Mouse (Mus musculus): ENCODE data around the gene Pbx1.

Pbx1 gene

DNA sequence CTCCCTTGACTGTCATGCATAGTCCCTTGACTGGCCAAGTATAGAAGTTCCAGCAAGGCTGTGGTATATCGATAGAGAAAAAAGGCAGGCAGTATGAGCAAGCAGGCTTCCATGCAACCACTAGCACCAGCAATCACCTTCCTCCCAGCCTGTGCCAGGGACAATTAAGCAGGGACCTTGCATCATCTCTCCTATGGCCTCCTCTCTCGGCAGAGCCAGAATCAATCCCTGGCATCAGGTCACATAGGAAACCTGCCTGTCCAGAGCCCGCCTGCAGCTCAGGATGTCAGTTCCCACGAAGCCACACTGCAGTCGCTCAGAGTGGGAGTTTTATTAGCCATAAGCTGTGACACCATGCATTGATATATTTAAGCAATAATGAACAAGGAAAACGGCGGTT is 189.0 kb downstream of the Pbx1 start:
- H3K4me1 ChIP-seq (replicated peaks; ENCODE audit: low read depth, low read length), result no peaks in the 10 kb centered on the region
- H3K36me3 ChIP-seq (ENCODE audit: insufficient read depth, low read length), result no peaks in the 10 kb centered on the region
- H3K9me3 ChIP-seq (ENCODE audit: low read length), result no peaks in the 10 kb centered on the region
- H3K27me3 ChIP-seq (ENCODE audit: insufficient read depth, low read length), result no peaks in the 10 kb centered on the region
- H3K4me3 ChIP-seq (replicated peaks; ENCODE audit: low read length), result no peak overlapping the region
- no peak for TF ChIP-seq CTCF (conservative IDR thresholded peaks at IDR 0.05; ENCODE audit: low read length)
- no peak for TF ChIP-seq NANOG (IDR thresholded peaks at IDR 0.05; ENCODE audit: borderline replicate concordance, low read length)
- no peak for TF ChIP-seq POU5F1 (IDR thresholded peaks at IDR 0.05; ENCODE audit: borderline replicate concordance, low read length)

DNA sequence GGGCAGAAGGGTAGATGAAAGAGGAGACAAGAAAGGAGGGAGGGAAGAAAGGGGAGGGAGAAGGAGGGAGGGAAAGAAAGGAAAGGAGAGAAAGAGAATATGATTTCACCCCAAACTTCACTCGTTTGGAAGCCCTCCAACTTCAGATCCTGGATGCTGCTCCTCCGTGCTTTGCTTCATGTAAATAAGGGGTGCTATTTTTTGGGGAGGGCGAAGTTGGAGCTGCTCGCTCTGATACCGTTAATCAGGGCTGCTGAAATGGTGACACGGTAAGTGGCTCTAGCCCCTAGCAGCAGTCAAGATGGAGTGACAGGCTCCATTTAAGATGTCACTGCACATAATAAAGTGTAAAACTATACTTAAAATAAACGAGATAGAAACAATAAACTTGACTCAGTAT is 190.8 kb downstream of the Pbx1 start:
- no peaks in the 10 kb centered on the region for H3K9me3 ChIP-seq (ENCODE audit: low read length)

DNA sequence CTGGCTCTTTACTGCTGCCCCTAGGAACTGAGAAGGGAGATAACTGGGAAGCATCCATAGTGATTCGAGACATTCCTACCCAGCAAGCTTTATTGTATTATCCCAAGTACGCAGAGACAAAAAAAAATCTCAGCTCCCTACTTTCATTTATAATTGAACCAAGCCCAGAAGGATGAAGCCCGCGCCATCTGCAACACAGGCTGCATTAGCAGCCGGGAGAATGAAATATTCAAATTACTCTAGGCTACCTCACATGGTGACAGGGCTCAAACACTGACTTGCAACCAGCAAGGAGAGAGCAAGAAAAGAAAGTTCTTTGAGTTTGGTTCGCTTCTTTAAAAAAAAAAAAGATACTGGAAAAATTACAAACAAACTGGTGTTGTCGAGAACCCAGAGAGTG is 191.2 kb downstream of the Pbx1 start:
- H3K27me3 ChIP-seq (ENCODE audit: insufficient read depth, low read length), result no peaks in the 10 kb centered on the region
- TF ChIP-seq CTCF (conservative IDR thresholded peaks at IDR 0.05; ENCODE audit: low read length), result no peak
- TF ChIP-seq POU5F1 (IDR thresholded peaks at IDR 0.05; ENCODE audit: borderline replicate concordance, low read length), result no peak
- TF ChIP-seq NANOG (IDR thresholded peaks at IDR 0.05; ENCODE audit: borderline replicate concordance, low read length), result no peak
- no peaks in the 10 kb centered on the region for H3K9me3 ChIP-seq (ENCODE audit: low read length)
- no peak overlapping the region for H3K4me3 ChIP-seq (replicated peaks; ENCODE audit: low read length)
- no peaks in the 10 kb centered on the region for H3K4me1 ChIP-seq (replicated peaks; ENCODE audit: low read depth, low read length)
- no peaks in the 10 kb centered on the region for H3K36me3 ChIP-seq (ENCODE audit: insufficient read depth, low read length)

More for the DNA sequence above, 190.8 kb downstream of the Pbx1 start:
- no peaks in the 10 kb centered on the region for H3K27me3 ChIP-seq (ENCODE audit: insufficient read depth, low read length)
- no peaks in the 10 kb centered on the region for H3K36me3 ChIP-seq (ENCODE audit: insufficient read depth, low read length)
- H3K4me3 ChIP-seq (replicated peaks; ENCODE audit: low read length), result no peak overlapping the region
- TF ChIP-seq NANOG (IDR thresholded peaks at IDR 0.05; ENCODE audit: borderline replicate concordance, low read length) (no peak), POU5F1 (IDR thresholded peaks at IDR 0.05; ENCODE audit: borderline replicate concordance, low read length) (no peak), CTCF (conservative IDR thresholded peaks at IDR 0.05; ENCODE audit: low read length) (no peak)
- no peaks in the 10 kb centered on the region for H3K4me1 ChIP-seq (replicated peaks; ENCODE audit: low read depth, low read length)

DNA sequence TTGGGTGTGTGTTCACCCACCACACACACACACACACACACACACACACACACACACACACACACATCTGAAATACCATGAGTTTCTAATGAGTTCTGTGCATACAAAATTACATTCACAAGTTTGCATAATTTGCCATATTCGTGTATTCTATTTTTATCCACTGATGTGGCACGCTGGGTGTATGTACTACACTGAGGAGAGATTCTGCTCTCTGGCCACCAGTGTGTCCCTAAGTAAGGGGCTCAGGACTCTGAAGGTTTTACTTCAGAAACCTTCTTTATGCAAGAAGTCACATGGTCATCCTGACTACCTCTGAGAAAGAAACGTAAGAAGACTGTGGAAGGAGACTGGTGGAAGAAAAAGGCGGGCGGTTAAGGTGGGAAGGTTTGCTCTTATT is 191.7 kb downstream of the Pbx1 start:
- TF ChIP-seq POU5F1 (IDR thresholded peaks at IDR 0.05; ENCODE audit: borderline replicate concordance, low read length), result no peak
- TF ChIP-seq CTCF (conservative IDR thresholded peaks at IDR 0.05; ENCODE audit: low read length), result no peak
- TF ChIP-seq NANOG (IDR thresholded peaks at IDR 0.05; ENCODE audit: borderline replicate concordance, low read length), result no peak
- no peaks in the 10 kb centered on the region for H3K36me3 ChIP-seq (ENCODE audit: insufficient read depth, low read length)
- no peak overlapping the region for H3K4me3 ChIP-seq (replicated peaks; ENCODE audit: low read length)
- H3K4me1 ChIP-seq (replicated peaks; ENCODE audit: low read depth, low read length), result no peaks in the 10 kb centered on the region
- H3K9me3 ChIP-seq (ENCODE audit: low read length), result no peaks in the 10 kb centered on the region
- no peaks in the 10 kb centered on the region for H3K27me3 ChIP-seq (ENCODE audit: insufficient read depth, low read length)

DNA sequence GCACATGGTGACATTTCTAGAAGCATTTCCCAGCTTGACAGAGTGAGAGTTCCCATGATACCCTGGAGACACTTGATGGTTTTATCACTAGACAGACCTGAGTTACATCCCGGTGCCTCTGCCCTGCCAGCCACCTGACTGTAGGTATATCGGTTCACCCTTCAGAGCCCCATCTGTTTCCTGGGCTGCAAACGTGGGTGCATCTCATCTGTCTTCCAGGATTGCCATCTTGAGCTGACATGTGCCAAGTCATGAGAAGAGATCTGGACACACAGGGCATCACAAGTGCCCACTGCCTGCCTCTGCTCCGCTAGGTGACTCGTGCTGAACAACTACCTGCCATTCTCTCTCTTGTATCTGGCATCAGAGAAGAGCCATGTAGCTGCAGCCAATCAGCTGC is 196.0 kb downstream of the Pbx1 start:
- Histone ChIP-seq H3K9me3 (ENCODE audit: low read length) (peaks cover 21% of the 10 kb centered on the region), H3K4me1 (replicated peaks; ENCODE audit: low read depth, low read length) (no peaks in the 10 kb centered on the region), H3K4me3 (replicated peaks; ENCODE audit: low read length) (no peak overlapping the region), H3K36me3 (ENCODE audit: insufficient read depth, low read length) (no peaks in the 10 kb centered on the region), H3K27me3 (ENCODE audit: insufficient read depth, low read length) (no peaks in the 10 kb centered on the region)
- TF ChIP-seq NANOG (IDR thresholded peaks at IDR 0.05; ENCODE audit: borderline replicate concordance, low read length) (no peak), CTCF (conservative IDR thresholded peaks at IDR 0.05; ENCODE audit: low read length) (no peak), POU5F1 (IDR thresholded peaks at IDR 0.05; ENCODE audit: borderline replicate concordance, low read length) (no peak)

DNA sequence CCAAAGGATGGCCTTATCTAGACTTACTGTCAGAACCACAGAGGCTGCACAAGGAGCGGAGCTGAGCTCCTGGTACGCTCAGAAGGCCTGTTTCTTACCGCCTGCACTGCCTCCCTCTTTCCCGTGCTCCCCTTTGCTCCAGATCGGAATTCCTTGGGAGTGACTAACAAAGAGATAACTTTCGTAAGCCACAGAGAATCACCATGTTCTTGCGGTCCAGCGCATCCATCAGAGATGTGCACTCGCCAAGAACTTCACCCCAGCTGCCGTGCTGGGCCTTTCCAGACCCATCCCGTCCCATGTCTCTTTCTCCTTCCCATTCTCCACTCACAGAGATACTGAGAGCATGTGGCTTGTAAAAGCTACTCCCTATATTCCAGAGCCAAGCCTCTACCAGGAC is 197.7 kb downstream of the Pbx1 start:
- Histone ChIP-seq H3K4me1 (replicated peaks; ENCODE audit: low read depth, low read length) (no peaks in the 10 kb centered on the region), H3K9me3 (ENCODE audit: low read length) (peaks cover 24% of the 10 kb centered on the region), H3K4me3 (replicated peaks; ENCODE audit: low read length) (no peak overlapping the region), H3K27me3 (ENCODE audit: insufficient read depth, low read length) (no peaks in the 10 kb centered on the region), H3K36me3 (ENCODE audit: insufficient read depth, low read length) (no peaks in the 10 kb centered on the region)
- TF ChIP-seq CTCF (conservative IDR thresholded peaks at IDR 0.05; ENCODE audit: low read length) (no peak), NANOG (IDR thresholded peaks at IDR 0.05; ENCODE audit: borderline replicate concordance, low read length) (no peak), POU5F1 (IDR thresholded peaks at IDR 0.05; ENCODE audit: borderline replicate concordance, low read length) (no peak)

DNA sequence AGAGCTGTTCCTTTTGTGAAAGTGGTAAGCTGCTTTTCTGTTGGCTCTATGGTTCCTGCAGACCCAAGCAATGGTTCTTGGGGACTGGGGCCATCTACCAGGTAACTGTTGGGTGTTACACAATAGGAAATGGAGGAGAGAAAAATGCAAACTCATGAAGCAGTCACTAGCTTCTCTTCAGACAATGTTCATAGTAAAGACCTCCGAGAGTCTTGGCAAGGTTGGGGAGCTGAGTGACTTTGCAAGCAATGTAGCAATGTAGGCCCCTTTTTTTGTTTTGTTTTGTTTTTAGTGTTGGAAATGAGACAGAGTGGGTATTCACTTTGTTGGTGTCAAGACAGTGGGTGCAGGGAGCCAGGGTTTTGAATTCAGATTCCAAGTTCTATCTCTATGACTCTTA is 198.9 kb downstream of the Pbx1 start:
- H3K4me1 ChIP-seq (replicated peaks; ENCODE audit: low read depth, low read length), result no peaks in the 10 kb centered on the region
- TF ChIP-seq NANOG (IDR thresholded peaks at IDR 0.05; ENCODE audit: borderline replicate concordance, low read length) (no peak), POU5F1 (IDR thresholded peaks at IDR 0.05; ENCODE audit: borderline replicate concordance, low read length) (no peak), CTCF (conservative IDR thresholded peaks at IDR 0.05; ENCODE audit: low read length) (no peak)
- H3K9me3 ChIP-seq (ENCODE audit: low read length), result peaks cover 24% of the 10 kb centered on the region
- no peaks in the 10 kb centered on the region for H3K27me3 ChIP-seq (ENCODE audit: insufficient read depth, low read length)
- H3K36me3 ChIP-seq (ENCODE audit: insufficient read depth, low read length), result no peaks in the 10 kb centered on the region
- H3K4me3 ChIP-seq (replicated peaks; ENCODE audit: low read length), result no peak overlapping the region

DNA sequence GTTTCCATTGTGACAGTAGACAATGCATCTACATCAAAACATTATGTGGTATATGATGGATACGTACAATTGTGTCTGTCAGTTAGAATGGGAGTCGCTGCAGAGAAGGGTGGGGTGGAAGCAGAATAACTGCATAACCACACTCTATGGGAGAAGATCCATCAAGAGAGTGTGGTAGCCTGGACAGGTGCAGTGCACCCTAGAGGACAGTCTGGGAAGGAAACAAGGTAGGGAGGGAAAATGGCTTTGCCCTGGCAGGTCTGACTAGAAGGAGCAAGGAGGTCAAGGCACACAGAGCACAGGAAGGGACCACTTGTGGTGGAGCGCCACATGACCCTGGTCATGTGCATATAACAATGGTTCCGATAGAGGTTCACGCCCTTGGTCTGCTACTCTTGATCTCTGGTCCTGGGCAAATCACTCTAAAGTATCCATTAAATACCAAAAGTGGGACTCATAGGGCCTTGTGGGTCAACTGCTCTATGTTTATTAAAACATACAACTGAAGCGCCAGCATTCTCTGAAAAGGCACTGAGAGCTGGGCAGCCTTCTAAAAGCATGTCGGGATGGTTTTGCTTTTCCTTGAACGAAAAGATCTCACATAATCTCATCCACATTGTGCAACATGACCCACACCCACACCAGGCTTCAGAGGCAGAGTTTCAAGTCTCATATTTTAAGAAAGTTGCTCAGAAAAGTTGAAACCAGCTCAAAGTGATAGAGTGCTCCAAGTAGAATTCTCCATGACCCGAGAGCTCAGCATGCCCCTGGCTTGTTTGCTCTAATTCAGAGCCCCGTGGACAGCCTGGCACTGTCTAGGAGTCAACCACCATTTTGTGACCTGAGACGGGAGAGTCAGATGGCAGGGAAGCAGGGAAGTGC is 200.3 kb downstream of the Pbx1 start:
- H3K4me3 ChIP-seq (replicated peaks; ENCODE audit: low read length), result no peak overlapping the region
- H3K4me1 ChIP-seq (replicated peaks; ENCODE audit: low read depth, low read length), result no peaks in the 10 kb centered on the region
- TF ChIP-seq CTCF (conservative IDR thresholded peaks at IDR 0.05; ENCODE audit: low read length) (no peak), POU5F1 (IDR thresholded peaks at IDR 0.05; ENCODE audit: borderline replicate concordance, low read length) (no peak), NANOG (IDR thresholded peaks at IDR 0.05; ENCODE audit: borderline replicate concordance, low read length) (no peak)
- H3K27me3 ChIP-seq (ENCODE audit: insufficient read depth, low read length), result no peaks in the 10 kb centered on the region
- H3K9me3 ChIP-seq (ENCODE audit: low read length), result peaks cover 24% of the 10 kb centered on the region
- H3K36me3 ChIP-seq (ENCODE audit: insufficient read depth, low read length), result no peaks in the 10 kb centered on the region
